Mouse (Mus musculus) heart, adult 2 months (tissue): Measurements from ENCODE around the gene Cdr2. TPM values are rescaled to one million over a fixed set of nuclear protein-coding genes. Genes with fewer than 3 reads are reported as not detected.
A peak's percentile ranks its signal among the peaks of the same experiment; 100 is the strongest.

Experiments
- DNase-seq, 2 experiments: peaks; one replicate each; pipeline ENCODE4 v3.0.0; 2021
- H3K27ac ChIP-seq: fragments of 200-600 bp; 2 replicates; pipeline ENCODE4 v1.8.1; 2022
- H3K27me3 ChIP-seq: fragments of 200-500 bp; 2 replicates; pipeline ENCODE4 v1.6.1; 2012; ENCODE audit warnings: mild to moderate bottlenecking, low read length, inconsistent platforms, mixed read lengths; ENCODE audit not compliant: control insufficient read depth, insufficient read depth
- H3K36me3 ChIP-seq: fragments of 200-500 bp; 2 replicates; pipeline ENCODE4 v1.6.1; 2012; ENCODE audit warnings: low read length, inconsistent platforms; ENCODE audit not compliant: control insufficient read depth, insufficient read depth
- H3K4me1 ChIP-seq: fragments of 200-500 bp; 2 replicates; pipeline ENCODE4 v1.6.1; 2011; ENCODE audit warnings: low read length; ENCODE audit not compliant: control insufficient read depth, insufficient read depth
- H3K4me3 ChIP-seq: fragments of 200-600 bp; 2 replicates; pipeline ENCODE4 v1.8.1; 2022
- H3K79me2 ChIP-seq: fragments of 200-500 bp; replicated peaks from 2 replicates; pipeline ENCODE4 v1.6.1; 2012; ENCODE audit warnings: mild to moderate bottlenecking, inconsistent platforms, low read length, moderate library complexity, mixed read lengths; ENCODE audit not compliant: control insufficient read depth, insufficient read depth
- H3K9ac ChIP-seq: fragments of 200-500 bp; 2 replicates; pipeline ENCODE4 v1.6.1; 2012; ENCODE audit warnings: low read depth, mild to moderate bottlenecking, control low read depth, inconsistent platforms, low read length, mixed read lengths
- CTCF ChIP-seq: fragments of 200-600 bp; IDR thresholded peaks from 2 replicates; pipeline ENCODE4 v1.8.1; 2022; ENCODE audit warnings: antibody characterized with exemption, mild to moderate bottlenecking, moderate library complexity
- EP300 ChIP-seq: fragments of 200-500 bp; IDR thresholded peaks from 2 replicates; pipeline ENCODE4 v1.6.1; 2011; ENCODE audit warnings: low read depth, low read length, control low read depth; ENCODE audit not compliant: insufficient read depth
- POLR2A ChIP-seq: fragments of 200-500 bp; IDR thresholded peaks from 2 replicates; pipeline ENCODE4 v1.6.1; 2011; ENCODE audit warnings: mild to moderate bottlenecking, low read depth, low read length, control low read depth; ENCODE audit not compliant: insufficient read depth
- WGBS: fragments of 180-500 bp; shearing (Covaris S2); methylation state at CpG from one replicate; pipeline ENCODE4 v1.1.7; 2018; 5-methylcytosine and 5-hydroxymethylcytosine counted together
- intact Hi-C: fragments of 180-260 bp; cut with DNase I; formaldehyde crosslinking; loops from one replicate; pipeline ENCODE4 v1.15.1; 2025
- polyA plus RNA-seq: library from polyadenylated mRNA; depleted of rRNA; stranded (reverse); fragments of >200 nt; gene quantifications from 2 replicates; pipeline ENCODE4 v1.2.3, GENCODE M21; 2012
- total RNA-seq, 2 experiments: library from RNA; stranded (reverse); gene quantifications; 2 replicates each; pipeline ENCODE4 v1.2.3; 2021

Cdr2 gene
- total and polyA plus RNA-seq, 3 experiments, result 8.8 to 34.9 (median 11.0) TPM

DNA sequence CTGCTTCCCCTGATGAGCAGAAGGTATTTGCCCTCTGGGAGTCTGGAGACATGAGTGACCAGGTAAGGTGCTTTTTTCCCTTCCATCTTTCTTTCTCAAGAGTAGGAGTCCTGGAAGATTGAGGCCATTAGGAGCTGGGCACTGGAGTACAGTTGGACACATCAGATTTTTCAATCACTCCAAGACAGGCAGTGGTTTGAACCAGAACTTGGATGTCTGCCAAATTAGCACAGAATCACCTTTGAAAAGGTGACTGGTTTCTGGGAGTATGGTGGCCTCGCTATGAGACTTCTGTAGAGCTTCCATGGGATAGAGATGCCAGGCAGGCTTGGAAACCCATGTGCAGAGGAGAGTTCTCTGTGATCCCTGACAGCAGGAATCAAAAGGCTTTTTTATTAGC is 39.6 kb downstream of the Cdr2 start:
- Histone ChIP-seq H3K36me3 (no peaks in the 10 kb centered on the region), H3K4me3 (no peak overlapping the region), H3K27me3 (no peaks in the 10 kb centered on the region), H3K9ac (no peak overlapping the region), H3K4me1 (no peaks in the 10 kb centered on the region), H3K79me2 (no peaks in the 10 kb centered on the region), H3K27ac (no peak overlapping the region)
- no peak for DNase-seq
- TF ChIP-seq CTCF (no peak), POLR2A (no peak), EP300 (no peak)
- intact Hi-C loops, result no loop called here
- WGBS, result 82% methylated on average over 1 of the region's 1 CpGs

DNA sequence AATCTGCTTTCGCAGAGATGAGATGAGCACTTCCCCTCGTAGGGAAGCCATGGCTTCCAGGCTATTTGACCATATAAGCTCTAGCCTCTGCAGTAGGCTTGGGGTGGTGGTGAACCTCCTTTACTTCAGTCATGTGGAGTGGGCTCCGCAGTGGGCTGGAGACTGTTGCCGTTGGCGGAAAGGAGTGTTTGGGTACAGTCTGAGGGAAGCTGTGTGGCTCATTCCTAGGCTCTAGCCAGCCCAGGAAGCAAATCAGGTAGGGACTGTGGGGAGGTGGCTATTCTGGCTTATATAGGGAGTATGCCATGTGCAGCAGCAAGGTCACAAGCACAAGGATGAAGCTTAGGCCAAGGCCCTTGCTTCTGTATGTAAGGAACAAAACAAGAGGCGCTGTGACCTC is 40.9 kb downstream of the Cdr2 start:
- intact Hi-C loops, result no loop called here
- Histone ChIP-seq H3K27me3 (no peaks in the 10 kb centered on the region), H3K79me2 (no peaks in the 10 kb centered on the region), H3K4me1 (no peaks in the 10 kb centered on the region), H3K9ac (no peak overlapping the region), H3K27ac (no peak overlapping the region), H3K36me3 (no peaks in the 10 kb centered on the region), H3K4me3 (no peak overlapping the region)
- no peak for TF ChIP-seq EP300
- no peak for TF ChIP-seq CTCF
- WGBS, result 90% methylated on average over 6 of the region's 6 CpGs
- no peak for DNase-seq

DNA sequence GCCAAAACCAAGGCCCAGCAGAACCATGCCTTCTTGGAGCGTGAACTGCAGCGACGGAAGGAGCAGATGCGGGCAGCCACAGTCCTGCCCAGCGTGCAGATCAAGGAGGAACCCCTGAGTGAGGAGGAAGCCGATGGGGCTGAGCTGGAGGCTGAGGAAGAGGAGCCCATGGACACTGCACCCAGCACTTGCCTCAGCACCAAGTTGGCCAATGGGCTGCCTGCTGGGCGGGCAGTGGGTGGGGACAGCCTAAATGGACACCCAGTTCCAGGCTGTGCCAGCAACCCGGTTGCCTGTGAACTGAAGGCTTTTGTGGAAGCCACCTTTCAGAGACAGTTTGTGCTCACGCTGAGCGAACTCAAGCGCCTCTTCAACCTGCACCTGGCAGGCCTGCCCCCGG is 41.8 kb downstream of the Cdr2 start:
- no peak overlapping the region for H3K4me3 ChIP-seq
- no peaks in the 10 kb centered on the region for H3K79me2 ChIP-seq
- H3K27me3 ChIP-seq, result no peaks in the 10 kb centered on the region
- intact Hi-C loops, result no loop called here
- WGBS, result 85% methylated on average over 12 of the region's 12 CpGs
- H3K27ac ChIP-seq, result no peak overlapping the region
- peak in 1 of 2 experiments; percentile 16 for DNase-seq
- TF ChIP-seq CTCF (no peak), EP300 (no peak)
- no peaks in the 10 kb centered on the region for H3K36me3 ChIP-seq
- no peaks in the 10 kb centered on the region for H3K4me1 ChIP-seq
- H3K9ac ChIP-seq, result no peak overlapping the region

DNA sequence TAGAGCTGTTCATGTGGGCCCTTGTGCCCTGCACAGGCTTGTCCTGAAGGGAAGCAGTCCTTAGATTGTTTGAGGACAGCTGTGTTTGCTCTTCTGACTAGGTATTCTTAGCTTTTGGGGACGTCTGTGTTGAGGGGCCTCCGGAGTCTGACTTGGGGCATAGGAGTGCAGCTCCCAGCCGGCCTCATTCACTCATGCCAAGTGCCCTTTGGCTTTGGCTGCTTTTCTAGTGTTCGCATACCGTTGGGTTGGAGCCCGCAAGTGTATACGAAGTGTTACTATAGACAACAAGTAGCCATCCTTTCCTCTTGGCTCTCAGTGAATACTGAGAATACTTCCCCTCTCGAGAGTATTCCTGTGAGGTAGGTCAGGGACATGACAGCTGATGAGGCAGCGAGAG is 43.9 kb downstream of the Cdr2 start:
- H3K27me3 ChIP-seq, result no peaks in the 10 kb centered on the region
- no peaks in the 10 kb centered on the region for H3K4me1 ChIP-seq
- H3K79me2 ChIP-seq, result no peaks in the 10 kb centered on the region
- intact Hi-C loops, result loop anchor here (5.0 kb wide), 1 partner anchor 624 kb away; no protein-coding TSS in a partner anchor
- no peaks in the 10 kb centered on the region for H3K36me3 ChIP-seq
- no peak overlapping the region for H3K9ac ChIP-seq
- no peak for DNase-seq
- 78% methylated on average over 9 of the region's 9 CpGs for WGBS
- TF ChIP-seq EP300, result no peak
- no peak for TF ChIP-seq CTCF
- TF ChIP-seq POLR2A, result no peak
- no peak overlapping the region for H3K4me3 ChIP-seq
- H3K27ac ChIP-seq, result no peak overlapping the region

DNA sequence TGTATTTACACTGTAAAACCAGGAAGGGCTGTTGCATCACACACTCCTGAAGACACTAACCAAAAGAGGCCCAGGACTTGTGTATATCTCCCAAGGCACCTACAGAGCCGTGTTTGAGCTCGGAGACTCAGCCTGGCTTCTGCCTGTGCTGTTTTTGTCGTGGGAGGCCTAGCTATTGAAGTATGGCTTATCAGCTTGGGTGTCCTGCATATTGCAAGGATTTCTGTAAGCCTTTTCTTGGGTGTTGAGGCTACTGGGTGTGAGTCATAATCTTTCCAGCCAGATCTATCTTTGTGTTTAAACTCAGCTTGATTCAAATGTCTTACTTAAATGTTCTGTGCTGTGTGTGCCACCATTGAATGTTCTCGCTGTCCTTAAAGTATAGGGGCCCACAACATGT is 45.6 kb downstream of the Cdr2 start:
- H3K36me3 ChIP-seq, result no peaks in the 10 kb centered on the region
- no peak for DNase-seq
- 81% methylated on average over 4 of the region's 4 CpGs for WGBS

DNA sequence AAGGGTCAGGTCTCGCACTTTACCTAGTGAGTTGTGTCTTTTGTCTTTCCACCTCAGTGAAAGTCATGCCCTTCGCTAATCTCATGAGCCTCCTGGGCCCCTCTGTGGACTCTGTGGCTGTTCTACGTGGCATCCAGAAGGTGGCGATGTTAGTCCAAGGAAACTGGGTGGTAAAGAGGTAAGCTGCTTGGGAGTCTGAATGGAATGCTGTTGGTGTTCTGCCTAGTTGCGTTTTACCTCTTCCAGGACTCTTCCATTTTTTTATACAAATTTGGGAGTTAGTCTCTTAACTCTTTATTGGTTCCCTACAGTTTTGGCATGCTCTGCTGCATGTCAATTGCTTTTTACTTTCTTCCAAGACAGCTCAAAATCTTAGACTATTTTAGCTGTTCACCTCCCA is 47.4 kb downstream of the Cdr2 start:
- no peaks in the 10 kb centered on the region for H3K27me3 ChIP-seq
- H3K79me2 ChIP-seq, result no peaks in the 10 kb centered on the region
- H3K9ac ChIP-seq, result no peak overlapping the region
- H3K4me3 ChIP-seq, result no peak overlapping the region
- 19% methylated on average over 5 of the region's 5 CpGs for WGBS
- intact Hi-C loops, result loop anchor here (1.0 to 5.0 kb wide), 5 partner anchors 68 to 628 kb away; no protein-coding TSS in a partner anchor
- no peak overlapping the region for H3K27ac ChIP-seq
- H3K36me3 ChIP-seq, result no peaks in the 10 kb centered on the region
- peaks cover 1% of the 10 kb centered on the region; the same call in 1 of the 2 replicates for H3K4me1 ChIP-seq
- peak; percentile 55 to 60 for DNase-seq
- TF ChIP-seq POLR2A (no peak), CTCF (peak; percentile 93), EP300 (peak; percentile 76; the same call in 1 of the 2 replicates)

More for the DNA sequence above, 45.6 kb downstream of the Cdr2 start:
- no peaks in the 10 kb centered on the region for H3K79me2 ChIP-seq
- H3K9ac ChIP-seq, result no peak overlapping the region
- no peak for TF ChIP-seq EP300
- TF ChIP-seq CTCF, result no peak
- no peak for TF ChIP-seq POLR2A
- no peak overlapping the region for H3K27ac ChIP-seq
- intact Hi-C loops, result loop anchor here (5.0 kb wide), 1 partner anchor 626 kb away; no protein-coding TSS in a partner anchor
- H3K4me3 ChIP-seq, result no peak overlapping the region
- H3K4me1 ChIP-seq, result peaks cover 1% of the 10 kb centered on the region; the same call in 1 of the 2 replicates
- no peaks in the 10 kb centered on the region for H3K27me3 ChIP-seq
